ENCODE assay signal across 14 mouse cellular contexts in genomic region chr5:106205724-106206123, GRCm38 (mm10).
DNase-seq lines count a peak whose midpoint lies in the region; ATAC-seq lines count a peak whose summit lies in the region.
"Had no signal": no experiment of that assay in that cellular context is flagged by ENCODE, and none has a peak within 500 bp of the region (broad histone marks: within the 10 kb centered on the region; RNA-seq: fewer than 3 reads in every experiment).

No protein-coding gene starts in this region.

- peak overlapping the region; percentile 34 for H3K4me2 ChIP-seq in forebrain, embryonic 12.5 days
- peak overlapping the region; percentile 31 for H3K4me2 ChIP-seq in neural tube, embryonic 13.5 days
- H3K4me2 ChIP-seq: limb, embryonic 15.5 days had no signal

- H3K27me3 ChIP-seq in forebrain, embryonic 12.5 days, result no peaks in the 10 kb centered on the region
- no peaks in the 10 kb centered on the region for H3K27me3 ChIP-seq in neural tube, embryonic 13.5 days
- H3K27me3 ChIP-seq: CH12.LX; limb, embryonic 15.5 days had no signal

- WGBS in forebrain, embryonic 12.5 days, result 9% methylated on average over 6 of the region's 6 CpGs
- WGBS in neural tube, embryonic 13.5 days, result 7% methylated on average over 6 of the region's 6 CpGs

- peak; percentile 47 for DNase-seq in embryo, embryonic 11 days
- peak; percentile 60 for DNase-seq in mesoderm, embryonic 11.5 days (ENCODE audit: low read depth, low spot score)
- no peak for DNase-seq in cerebellum, postnatal 10 days
- no peak for DNase-seq in T-cell, adult 2 months (ENCODE audit: low spot score)
- DNase-seq in kidney, adult 8-10 months, result no peak
- DNase-seq: adrenal gland, postnatal 25 days; cerebellum, adult 2 months; gastrocnemius, postnatal 25 days; heart, postnatal 10 days had no signal

- H3K9me3 ChIP-seq in forebrain, embryonic 12.5 days, result no peaks in the 10 kb centered on the region
- H3K9me3 ChIP-seq in neural tube, embryonic 13.5 days, result no peaks in the 10 kb centered on the region
- H3K9me3 ChIP-seq: limb, embryonic 15.5 days had no signal

- no peak overlapping the region for H3K4me3 ChIP-seq in forebrain, embryonic 12.5 days (replicated peaks)
- no peak overlapping the region for H3K4me3 ChIP-seq in neural tube, embryonic 13.5 days
- H3K4me3 ChIP-seq: limb, embryonic 15.5 days had no signal

- no peak for ATAC-seq in forebrain, embryonic 12.5 days (ENCODE audit: low FRiP score)
- ATAC-seq in neural tube, embryonic 13.5 days (ENCODE audit: low read depth), result peak; percentile 49; the same call in 1 of the 2 replicates
- ATAC-seq: intestine, embryonic 16.5 days had no signal

- H3K36me3 ChIP-seq in forebrain, embryonic 12.5 days (replicated peaks), result no peaks in the 10 kb centered on the region
- no peaks in the 10 kb centered on the region for H3K36me3 ChIP-seq in neural tube, embryonic 13.5 days
- H3K36me3 ChIP-seq: limb, embryonic 15.5 days had no signal

- no peak overlapping the region for H3K9ac ChIP-seq in forebrain, embryonic 12.5 days
- peak overlapping the region; percentile 49 for H3K9ac ChIP-seq in neural tube, embryonic 13.5 days
- H3K9ac ChIP-seq: limb, embryonic 15.5 days had no signal

- H3K27ac ChIP-seq in forebrain, embryonic 12.5 days, result no peak overlapping the region
- peak overlapping the region; percentile 46 for H3K27ac ChIP-seq in neural tube, embryonic 13.5 days (replicated peaks)
- H3K27ac ChIP-seq: limb, embryonic 15.5 days had no signal

- peaks cover 17% of the 10 kb centered on the region for H3K4me1 ChIP-seq in forebrain, embryonic 12.5 days
- peaks cover 31% of the 10 kb centered on the region for H3K4me1 ChIP-seq in neural tube, embryonic 13.5 days (replicated peaks)

Comparison
In these comparisons a context has a peak if more than half of its experiments do, and no peak if none do; other contexts are left out.
1. DNase-seq: peak in embryo, embryonic 11 days (single experiment) and mesoderm, embryonic 11.5 days (single experiment); none in cerebellum, postnatal 10 days (0 of 2), T-cell, adult 2 months (single experiment) and kidney, adult 8-10 months (0 of 2).